Mouse (Mus musculus): ENCODE measurements at regions not wholly inside any gene's neighbourhood (a gene's known extent, or its start where the extent isn't known, plus 50 kb on each side); places are given as distances from the start of the nearest gene placed in this dataset.

DNA sequence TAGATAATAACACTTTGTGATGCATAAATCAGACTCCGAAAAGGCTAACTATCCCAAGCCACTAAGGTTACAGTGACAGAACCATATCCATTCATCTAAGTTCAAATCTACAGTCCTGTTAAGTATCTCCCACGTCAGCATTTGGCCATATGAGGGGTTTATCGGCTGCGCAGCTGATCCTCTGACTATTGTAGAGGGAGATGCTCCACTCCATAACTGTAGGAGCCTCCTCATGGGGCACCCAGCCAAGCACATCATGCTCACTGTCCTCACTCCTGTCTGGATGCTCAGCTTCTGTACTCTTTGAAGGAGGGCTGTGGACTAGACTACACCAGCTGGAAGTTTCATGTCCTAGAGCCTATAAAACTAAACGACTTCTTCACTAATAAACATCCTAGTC is 337.2 kb downstream of the Bckdhb start:
- DNase-seq (ENCODE audit: low read depth, low spot score): no peak
- H3K27me3 ChIP-seq (ENCODE audit: control insufficient read depth in 1 of 2, insufficient read depth in 2 of 2, low read length in 2 of 2): no peaks in the 10 kb centered on the region
- no peak overlapping the region for H3K27ac ChIP-seq (ENCODE audit: control insufficient read depth, low read depth, low read length)
- H3K9me3 ChIP-seq (replicated peaks; ENCODE audit: insufficient read depth, low read length): no peaks in the 10 kb centered on the region
- TF ChIP-seq E2F4 (IDR thresholded peaks at IDR 0.05; ENCODE audit: borderline replicate concordance, low read depth, low read length) (no peak), UBTF (IDR thresholded peaks at IDR 0.05; ENCODE audit: borderline replicate concordance, insufficient read depth, low read depth, low read length) (no peak), MEF2A (IDR thresholded peaks at IDR 0.05; ENCODE audit: extremely low read depth, insufficient replicate concordance, low read depth, low read length, poor library complexity, severe bottlenecking) (no peak), TBP (IDR thresholded peaks at IDR 0.05; ENCODE audit: low read depth, low read length) (no peak), NRF1 (IDR thresholded peaks at IDR 0.05; ENCODE audit: insufficient read depth, low read depth, low read length, poor library complexity, severe bottlenecking) (no peak), POLR2A (IDR thresholded peaks at IDR 0.05; ENCODE audit: control insufficient read depth in 1 of 2, insufficient read depth in 1 of 2, low read depth in 1 of 2, low read length in 2 of 2, poor library complexity in 1 of 2) (no peak), MYB (IDR thresholded peaks at IDR 0.05; ENCODE audit: low read depth, low read length) (no peak), ETS1 (IDR thresholded peaks at IDR 0.05; ENCODE audit: low read depth, low read length) (no peak), POLR2AphosphoS2 (IDR thresholded peaks at IDR 0.05; ENCODE audit: low read length) (no peak), GABPA (IDR thresholded peaks at IDR 0.05; ENCODE audit: low read depth, low read length) (no peak), TAL1 (IDR thresholded peaks at IDR 0.05; ENCODE audit: low read length) (no peak), KAT2A (conservative IDR thresholded peaks at IDR 0.05; ENCODE audit: low read depth, low read length) (no peak), EP300 (IDR thresholded peaks at IDR 0.05; ENCODE audit: low read depth in 1 of 2, low read length in 2 of 2) (no peak), RCOR1 (IDR thresholded peaks at IDR 0.05; ENCODE audit: low read depth, low read length) (no peak), RAD21 (IDR thresholded peaks at IDR 0.05; ENCODE audit: low read depth, low read length) (no peak), MAFK (IDR thresholded peaks at IDR 0.05; ENCODE audit: borderline replicate concordance, low read depth, low read length) (no peak), MAZ (IDR thresholded peaks at IDR 0.05; ENCODE audit: low read depth, low read length) (no peak), USF2 (IDR thresholded peaks at IDR 0.05; ENCODE audit: borderline replicate concordance in 1 of 2, insufficient read depth in 1 of 2, low read depth in 1 of 2, low read length in 2 of 2) (no peak), ZMIZ1 (IDR thresholded peaks at IDR 0.05; ENCODE audit: low read depth, low read length) (no peak), BHLHE40 (IDR thresholded peaks at IDR 0.05; ENCODE audit: borderline replicate concordance, low read depth, low read length) (no peak)
- no peak overlapping the region for H3K4me3 ChIP-seq (ENCODE audit: control insufficient read depth in 1 of 2, insufficient read depth in 1 of 2, low read depth in 2 of 2, low read length in 2 of 2)
- H3K36me3 ChIP-seq (ENCODE audit: control insufficient read depth in 1 of 2, insufficient read depth in 2 of 2, low read length in 2 of 2): no peaks in the 10 kb centered on the region
- no peak overlapping the region for H3K9ac ChIP-seq (ENCODE audit: control insufficient read depth, low read depth, low read length, poor library complexity, severe bottlenecking)
- no peaks in the 10 kb centered on the region for H3K4me1 ChIP-seq (ENCODE audit: control insufficient read depth in 1 of 2, insufficient read depth in 2 of 2, low read length in 2 of 2)
- H3K79me2 ChIP-seq (ENCODE audit: control insufficient read depth, insufficient read depth, low read length, poor library complexity): no peaks in the 10 kb centered on the region

DNA sequence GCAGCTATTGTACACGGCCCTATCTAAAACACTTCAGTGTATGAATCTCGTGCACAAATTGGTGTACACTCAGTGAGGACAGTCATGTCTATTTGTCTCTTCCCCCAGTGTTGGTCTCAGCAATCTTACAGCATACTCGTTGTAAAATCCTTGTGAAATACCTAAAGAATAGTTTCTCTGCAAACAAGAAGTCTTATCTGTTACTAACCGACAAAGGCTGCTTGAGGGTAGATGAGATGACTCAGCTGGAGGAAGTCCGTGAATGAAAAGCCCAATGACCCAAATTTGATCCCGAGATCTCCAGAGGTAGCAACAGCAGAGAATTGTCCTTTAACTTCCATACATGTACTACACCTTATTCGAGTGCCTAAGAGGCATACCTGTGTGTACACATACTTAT is 342.0 kb downstream of the Bckdhb start:
- Histone ChIP-seq H3K9me3 (replicated peaks; ENCODE audit: insufficient read depth, low read length) (no peaks in the 10 kb centered on the region), H3K4me3 (ENCODE audit: control insufficient read depth in 1 of 2, insufficient read depth in 1 of 2, low read depth in 2 of 2, low read length in 2 of 2) (no peak overlapping the region), H3K36me3 (ENCODE audit: control insufficient read depth in 1 of 2, insufficient read depth in 2 of 2, low read length in 2 of 2) (no peaks in the 10 kb centered on the region), H3K27me3 (ENCODE audit: control insufficient read depth in 1 of 2, insufficient read depth in 2 of 2, low read length in 2 of 2) (no peaks in the 10 kb centered on the region), H3K9ac (ENCODE audit: control insufficient read depth, low read depth, low read length, poor library complexity, severe bottlenecking) (no peak overlapping the region), H3K79me2 (ENCODE audit: control insufficient read depth, insufficient read depth, low read length, poor library complexity) (no peaks in the 10 kb centered on the region), H3K4me1 (ENCODE audit: control insufficient read depth in 1 of 2, insufficient read depth in 2 of 2, low read length in 2 of 2) (no peaks in the 10 kb centered on the region), H3K27ac (ENCODE audit: control insufficient read depth, low read depth, low read length) (no peak overlapping the region)
- TF ChIP-seq MAZ (IDR thresholded peaks at IDR 0.05; ENCODE audit: low read depth, low read length) (no peak), TAL1 (IDR thresholded peaks at IDR 0.05; ENCODE audit: low read length) (no peak), GABPA (IDR thresholded peaks at IDR 0.05; ENCODE audit: low read depth, low read length) (no peak), RCOR1 (IDR thresholded peaks at IDR 0.05; ENCODE audit: low read depth, low read length) (no peak), ZNF384 (IDR thresholded peaks at IDR 0.05; ENCODE audit: low read depth, low read length) (no peak), POLR2A (IDR thresholded peaks at IDR 0.05; ENCODE audit: control insufficient read depth in 1 of 2, insufficient read depth in 1 of 2, low read depth in 1 of 2, low read length in 2 of 2, poor library complexity in 1 of 2) (no peak), NELFE (IDR thresholded peaks at IDR 0.05; ENCODE audit: low read depth, low read length) (no peak), TCF12 (IDR thresholded peaks at IDR 0.05; ENCODE audit: low read depth, low read length) (no peak), SIN3A (IDR thresholded peaks at IDR 0.05; ENCODE audit: low read length) (no peak), UBTF (IDR thresholded peaks at IDR 0.05; ENCODE audit: borderline replicate concordance, insufficient read depth, low read depth, low read length) (no peak), MAX (IDR thresholded peaks at IDR 0.05; ENCODE audit: low read length) (no peak), USF2 (IDR thresholded peaks at IDR 0.05; ENCODE audit: borderline replicate concordance in 1 of 2, insufficient read depth in 1 of 2, low read depth in 1 of 2, low read length in 2 of 2) (no peak), TBP (IDR thresholded peaks at IDR 0.05; ENCODE audit: low read depth, low read length) (no peak), GATA1 (IDR thresholded peaks at IDR 0.05; ENCODE audit: low read depth, low read length) (no peak), SMC3 (IDR thresholded peaks at IDR 0.05; ENCODE audit: low read depth, low read length) (no peak), ZMIZ1 (IDR thresholded peaks at IDR 0.05; ENCODE audit: low read depth, low read length) (no peak), MYC (IDR thresholded peaks at IDR 0.05; ENCODE audit: low read depth, low read length) (no peak), HCFC1 (IDR thresholded peaks at IDR 0.05; ENCODE audit: low read depth, low read length) (no peak), CHD2 (IDR thresholded peaks at IDR 0.05; ENCODE audit: low read length) (no peak)
- peak; percentile 2 for DNase-seq (ENCODE audit: low read depth, low spot score)
